Mouse (Mus musculus) lung, postnatal 0 days (tissue): ENCODE results near the gene Dscam.

Source experiments
- CTCF ChIP-seq: IDR thresholded peaks from 2 replicates; pipeline ENCODE4 v1.5.1; 2016; ENCODE audit warnings: antibody characterized with exemption, mild to moderate bottlenecking
- EP300 ChIP-seq: IDR thresholded peaks from 2 replicates; pipeline ENCODE4 v1.6.1; 2016; ENCODE audit warnings: antibody characterized with exemption, mild to moderate bottlenecking, control low read depth

GRCm38 (mm10) chr16:96541056-96541455, 629.5 kb downstream of the Dscam start:
- TF ChIP-seq CTCF (no peak), EP300 (no peak)
